Mouse (Mus musculus) liver, postnatal 0 days (tissue): ENCODE data around the gene Med12. TPM values are rescaled to one million over a fixed set of nuclear protein-coding genes. Genes with fewer than 3 reads are reported as not detected.
"Not testable (repeated sequence)": the region's sequence is repeated elsewhere in the genome, so short reads cannot be mapped to it uniquely, and the experiment has no call there.

Experiments used
- ATAC-seq: fragments of 200-750 bp; cut with Nextera tagmentation; 2 replicates; pipeline ENCODE4 v1.8.0; 2017; ENCODE audit warnings: mild to moderate bottlenecking, moderate library complexity
- DNase-seq: peaks from one replicate; pipeline ENCODE4 v3.0.0-alpha.2; 2016
- H3K27ac ChIP-seq: fragments of 300-500 bp; sonication (generic); 2 replicates; pipeline ENCODE4 v1.5.1; 2014; ENCODE audit warnings: antibody characterized with exemption, moderate library complexity, mild to moderate bottlenecking, low read depth
- H3K27me3 ChIP-seq: fragments of 300-500 bp; sonication (generic); 2 replicates; pipeline ENCODE4 v1.6.1; 2014; ENCODE audit warnings: low read length, control low read depth, mixed read lengths; ENCODE audit not compliant: insufficient read depth
- H3K36me3 ChIP-seq: fragments of 300-500 bp; sonication (generic); replicated peaks from 2 replicates; pipeline ENCODE4 v1.6.1; 2014; ENCODE audit warnings: mild to moderate bottlenecking, control low read depth, low read length, moderate library complexity, mixed read lengths; ENCODE audit not compliant: insufficient read depth
- H3K4me1 ChIP-seq: fragments of 300-500 bp; sonication (generic); 2 replicates; pipeline ENCODE4 v1.6.1; 2014; ENCODE audit warnings: antibody characterized with exemption, mild to moderate bottlenecking, control low read depth; ENCODE audit not compliant: insufficient read depth
- H3K4me2 ChIP-seq: fragments of 300-500 bp; sonication (generic); 2 replicates; pipeline ENCODE4 v1.6.1; 2014; ENCODE audit warnings: low read depth, mild to moderate bottlenecking, low read length, moderate library complexity, mixed read lengths
- H3K4me3 ChIP-seq: fragments of 300-500 bp; sonication (generic); 2 replicates; pipeline ENCODE4 v1.5.1; 2014; ENCODE audit warnings: low read depth, low read length
- H3K9ac ChIP-seq: fragments of 300-500 bp; sonication (generic); replicated peaks from 2 replicates; pipeline ENCODE4 v1.6.1; 2014; ENCODE audit warnings: mild to moderate bottlenecking, moderate library complexity
- H3K9me3 ChIP-seq: fragments of 300-500 bp; sonication (generic); 2 replicates; pipeline ENCODE4 v1.6.1; 2016; ENCODE audit warnings: mild to moderate bottlenecking, control low read depth, low read length, mixed read lengths
- CTCF ChIP-seq: sonication (generic); IDR thresholded peaks from 2 replicates; pipeline ENCODE4 v1.5.1; 2016; ENCODE audit warnings: antibody characterized with exemption, low read depth
- EP300 ChIP-seq: IDR thresholded peaks from 2 replicates; pipeline ENCODE4 v1.6.1; 2016; ENCODE audit warnings: antibody characterized with exemption, low read depth, mild to moderate bottlenecking
- WGBS: fragments of 180-500 bp; shearing (Covaris S2); extraction: QIAGEN DNeasy Blood & Tissue Kit; methylation state at CpG from one replicate; pipeline ENCODE4 v1.1.7; 2014; ENCODE audit not compliant: insufficient replicate concordance; 5-methylcytosine and 5-hydroxymethylcytosine counted together
- polyA plus RNA-seq: library from polyadenylated mRNA; unstranded; fragments of >200 nt; fragmentation: Nextera tagmentation; extraction: Ambion mirVana; gene quantifications from 2 replicates; pipeline ENCODE4 v1.2.1, GENCODE M21; 2015

Med12 gene
- polyA plus RNA-seq, 1 experiment from 2014 or later: 14.3 TPM

DNA sequence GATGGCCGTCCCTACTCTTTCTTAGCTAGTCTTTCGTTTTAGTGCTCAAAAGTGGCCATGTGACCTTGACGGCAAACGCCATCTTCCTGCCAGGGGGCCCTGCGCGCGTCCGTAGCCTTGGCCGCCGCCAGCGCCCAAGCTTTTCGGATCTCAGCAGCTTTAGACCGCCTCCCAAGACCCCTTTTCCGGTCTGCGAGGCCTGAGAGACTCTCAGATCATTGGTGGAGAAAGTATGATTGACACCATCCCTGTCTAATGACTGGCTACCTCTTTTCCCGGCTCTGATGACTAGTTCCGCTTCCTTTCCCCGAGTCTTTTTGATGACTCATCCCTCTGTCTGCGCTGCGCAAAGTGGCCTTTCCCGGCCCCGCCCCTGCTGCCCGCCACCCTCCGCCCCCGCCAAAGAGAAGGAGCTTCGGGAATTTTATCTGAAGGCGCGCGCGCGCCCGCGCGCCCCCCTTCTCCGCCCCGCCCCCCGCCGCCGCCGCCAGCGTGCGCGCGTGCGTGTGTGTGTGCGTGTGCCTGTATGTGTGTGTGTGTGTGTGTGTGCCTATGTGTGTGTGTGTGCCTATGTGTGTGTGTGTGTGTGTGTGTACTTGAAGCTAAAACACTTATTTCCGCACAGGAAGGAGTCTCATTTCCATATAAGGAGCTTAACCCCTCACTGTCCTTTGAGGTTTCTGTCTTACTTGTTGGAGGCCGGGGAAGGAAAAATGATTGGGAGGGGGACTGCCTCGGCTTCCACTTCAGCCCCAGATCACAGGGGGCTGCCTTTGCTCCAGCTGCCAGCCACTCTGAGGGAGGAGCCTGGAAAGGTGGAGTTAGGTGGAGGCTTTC, 58.8 kb downstream of the Med12 start:
- Histone ChIP-seq H3K27me3 (no peaks in the 10 kb centered on the region), H3K4me3 (peak overlapping the region; percentile 48), H3K4me2 (peak overlapping the region; percentile 71), H3K9ac (peak overlapping the region; percentile 58), H3K9me3 (no peaks in the 10 kb centered on the region), H3K36me3 (no peaks in the 10 kb centered on the region), H3K27ac (peak overlapping the region; percentile 92), H3K4me1 (peaks cover 5% of the 10 kb centered on the region; the same call in 1 of the 2 replicates)
- TF ChIP-seq CTCF: no peak
- TF ChIP-seq EP300: peak; percentile 45; the same call in 1 of the 2 replicates
- DNase-seq (peak; percentile 87), ATAC-seq (peak; percentile 96)
- WGBS: 16% methylated on average over 37 of the region's 49 CpGs

DNA sequence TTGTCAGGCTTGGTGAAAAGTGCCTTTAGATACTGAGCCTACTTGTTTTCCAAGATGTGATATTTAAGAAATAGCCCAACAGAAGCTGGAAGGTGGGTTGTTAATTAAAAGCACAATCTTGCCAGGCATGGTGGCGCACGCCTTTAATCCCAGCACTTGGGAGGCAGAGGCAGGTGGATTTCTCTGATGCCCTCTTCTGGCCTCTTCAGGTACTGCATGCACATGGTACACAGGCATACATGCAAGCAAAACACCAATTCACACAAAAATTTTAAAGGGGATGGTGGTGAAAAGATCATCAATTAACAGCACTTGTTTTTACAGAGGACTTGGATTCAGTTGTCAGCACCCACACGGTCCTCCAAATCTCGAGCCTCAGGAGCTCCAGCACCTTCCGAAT, 60.8 kb downstream of the Med12 start:
- 86% methylated on average over 5 of the region's 5 CpGs for WGBS
- Histone ChIP-seq H3K9me3 (no peaks in the 10 kb centered on the region), H3K27ac (no peak overlapping the region), H3K4me3 (no peak overlapping the region), H3K4me1 (peaks cover 5% of the 10 kb centered on the region; the same call in 1 of the 2 replicates), H3K36me3 (no peaks in the 10 kb centered on the region), H3K9ac (no peak overlapping the region), H3K27me3 (no peaks in the 10 kb centered on the region), H3K4me2 (no peak overlapping the region)
- peak; percentile 55 for DNase-seq
- TF ChIP-seq CTCF (peak; percentile 73), EP300 (no peak)
- no peak for ATAC-seq

DNA sequence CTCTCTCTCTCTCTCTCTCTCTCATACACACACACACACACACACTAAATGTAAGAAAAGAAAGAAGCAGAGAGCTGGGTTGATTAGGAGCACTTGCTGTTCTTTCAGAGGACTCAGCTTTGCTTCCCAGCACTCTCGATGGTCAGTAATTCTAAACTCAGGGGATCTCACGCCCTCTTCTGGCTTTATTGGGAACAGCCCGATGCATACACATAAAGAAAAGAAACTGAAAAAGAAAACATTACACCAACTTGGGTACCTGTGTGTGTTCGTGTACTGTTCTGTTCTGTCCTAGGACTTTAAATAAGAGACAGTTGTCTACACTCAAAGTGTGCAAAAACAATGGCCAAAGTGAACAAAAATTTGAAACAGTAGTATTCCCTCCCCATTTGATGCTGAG, 64.8 kb downstream of the Med12 start:
- no peak for TF ChIP-seq EP300
- 0 out of 2 replicates have a peak, but pooled peaks have one; percentile 13 for TF ChIP-seq CTCF
- ATAC-seq: no peak
- Histone ChIP-seq H3K9me3 (no peaks in the 10 kb centered on the region), H3K9ac (no peak overlapping the region), H3K27me3 (no peaks in the 10 kb centered on the region), H3K36me3 (no peaks in the 10 kb centered on the region), H3K27ac (no peak overlapping the region), H3K4me1 (no peaks in the 10 kb centered on the region), H3K4me3 (no peak overlapping the region), H3K4me2 (no peak overlapping the region)
- DNase-seq: no peak
- WGBS: 45% methylated on average over 4 of the region's 4 CpGs

- H3K27me3 ChIP-seq, H3K36me3 ChIP-seq, H3K27ac ChIP-seq, ATAC-seq, H3K9ac ChIP-seq, H3K4me1 ChIP-seq, H3K4me2 ChIP-seq, H3K4me3 ChIP-seq, H3K9me3 ChIP-seq, DNase-seq: not testable (repeated sequence)
- WGBS: 71% methylated on average over 2 of the region's 2 CpGs
These were observed 69.0 kb downstream of the Med12 start for GRCm38 (mm10) chrX:101342837-101343236.

DNA sequence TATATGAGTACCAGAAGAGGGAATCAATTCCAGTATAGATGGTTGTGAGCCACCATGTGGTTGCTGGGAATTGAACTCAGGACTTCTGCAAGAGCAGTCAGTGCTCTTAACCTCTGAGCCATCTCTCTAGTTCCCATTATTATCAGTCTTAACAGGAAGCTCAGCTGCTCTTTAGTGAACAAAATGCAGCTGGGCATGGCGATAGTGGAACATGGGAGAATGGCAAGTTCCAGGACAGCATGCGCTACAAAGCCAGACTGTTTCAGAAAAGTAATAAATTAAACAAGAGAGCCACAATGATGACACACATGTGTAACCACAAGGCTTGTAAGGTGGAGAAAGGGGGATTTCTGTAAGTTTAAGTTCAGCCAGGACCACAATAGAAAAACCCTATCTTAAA, 71.6 kb downstream of the Med12 start:
- TF ChIP-seq CTCF (no peak), EP300 (no peak)
- ATAC-seq: no peak
- Histone ChIP-seq H3K4me3 (no peak overlapping the region), H3K27me3 (no peaks in the 10 kb centered on the region), H3K9me3 (no peaks in the 10 kb centered on the region), H3K4me2 (no peak overlapping the region), H3K9ac (no peak overlapping the region), H3K36me3 (no peaks in the 10 kb centered on the region), H3K27ac (no peak overlapping the region), H3K4me1 (no peaks in the 10 kb centered on the region)
- DNase-seq: no peak
- 58% methylated on average over 2 of the region's 2 CpGs for WGBS

DNA sequence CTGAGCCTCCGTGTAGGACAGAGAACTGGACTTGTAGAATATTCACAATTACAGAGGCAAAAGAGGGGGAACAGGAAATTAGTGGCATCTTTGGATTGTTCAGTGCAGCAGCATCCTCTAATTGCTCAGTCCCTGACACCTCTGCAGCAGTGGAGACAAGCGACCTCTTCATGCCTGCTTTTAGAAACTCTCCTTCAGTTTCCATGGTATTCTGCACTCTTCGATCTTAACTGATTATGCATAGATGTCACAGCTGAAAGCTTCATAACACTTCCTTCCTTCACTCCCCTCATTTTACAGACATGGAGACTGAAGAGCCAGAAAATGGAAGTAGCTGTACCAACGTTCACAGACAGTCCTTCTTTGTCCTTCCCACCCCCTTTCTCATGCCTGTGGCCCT, 72.6 kb downstream of the Med12 start:
- TF ChIP-seq CTCF: no peak
- 38% methylated on average over 4 of the region's 4 CpGs for WGBS
- Histone ChIP-seq H3K4me1 (no peaks in the 10 kb centered on the region), H3K4me2 (no peak overlapping the region), H3K27me3 (no peaks in the 10 kb centered on the region), H3K27ac (no peak overlapping the region), H3K9ac (no peak overlapping the region), H3K36me3 (no peaks in the 10 kb centered on the region), H3K9me3 (no peaks in the 10 kb centered on the region), H3K4me3 (no peak overlapping the region)
- ATAC-seq: no peak
- DNase-seq: no peak

Other genes starting within 250 kb of the Med12 start
- 0.06 TPM in 1 of 2 replicates, not detected in the other for gene Tex11, start 214.4 kb upstream of the Med12 start, polyA plus RNA-seq
- gene Slc7a3, start 188.0 kb upstream of the Med12 start, polyA plus RNA-seq: 0.13 and 0.28 TPM in 2 replicates
- 17.6 and 17.9 TPM in 2 replicates for gene Snx12, start 51.5 kb upstream of the Med12 start, polyA plus RNA-seq
- 1.00 and 1.1 TPM in 2 replicates for gene Foxo4, start 19.5 kb upstream of the Med12 start, polyA plus RNA-seq
- gene Gm614, start 10.0 kb upstream of the Med12 start, polyA plus RNA-seq: not detected in 2 replicates
- gene Il2rg, start 5.8 kb upstream of the Med12 start, polyA plus RNA-seq: 7.7 and 8.0 TPM in 2 replicates
- gene Gm20489, start 5.0 kb upstream of the Med12 start, polyA plus RNA-seq: not detected in 2 replicates
- gene Nlgn3, start 25.1 kb downstream of the Med12 start, polyA plus RNA-seq: 0.05 and 0.06 TPM in 2 replicates
- 420 and 460 TPM in 2 replicates for gene Gjb1, start 102.3 kb downstream of the Med12 start, polyA plus RNA-seq
- gene Zmym3, start 146.8 kb downstream of the Med12 start, polyA plus RNA-seq: 4.0 and 5.3 TPM in 2 replicates
- gene Nono, start 155.3 kb downstream of the Med12 start, polyA plus RNA-seq: 59.7 and 61.7 TPM in 2 replicates
- gene Itgb1bp2, start 175.1 kb downstream of the Med12 start, polyA plus RNA-seq: 0.45 and 4.6 TPM in 2 replicates